Mouse (Mus musculus): ENCODE measurements around the gene Ctbp1.

Ctbp1 gene

DNA sequence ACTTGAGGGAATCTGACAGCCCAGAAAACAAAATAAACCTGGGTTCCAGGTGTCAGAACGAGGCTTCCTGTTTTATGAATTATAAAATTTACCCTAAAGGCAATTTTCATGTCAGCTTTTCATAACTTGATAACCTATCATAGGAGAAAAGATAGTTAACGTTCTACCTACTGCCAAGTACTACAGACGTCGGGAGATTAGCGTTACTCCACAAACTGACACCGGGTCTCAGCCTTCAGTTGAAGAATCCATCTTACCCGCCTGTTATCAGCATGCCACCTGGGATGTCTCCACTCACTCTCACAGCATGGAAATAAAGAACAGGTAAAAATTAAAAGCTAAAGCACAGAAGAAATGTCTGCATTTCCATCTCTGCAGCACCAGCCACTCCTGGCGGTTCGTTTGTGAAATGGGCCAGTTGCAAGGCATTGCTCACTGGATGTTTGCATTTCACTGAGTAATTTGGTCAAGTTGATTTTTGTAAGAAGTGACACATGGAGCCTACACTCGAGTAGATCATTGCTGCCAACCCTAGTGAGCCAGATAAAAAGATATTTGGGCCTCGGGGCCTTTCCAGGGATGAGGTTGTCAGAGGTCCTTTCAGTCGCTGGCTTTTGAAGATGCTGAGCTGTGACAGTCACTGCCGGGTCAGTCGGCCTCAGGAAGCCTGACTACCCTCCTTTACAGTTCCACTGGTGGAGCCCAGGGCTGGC, 66.1 kb downstream of the Ctbp1 start:
- CTCF ChIA-PET, result no interaction called here

DNA sequence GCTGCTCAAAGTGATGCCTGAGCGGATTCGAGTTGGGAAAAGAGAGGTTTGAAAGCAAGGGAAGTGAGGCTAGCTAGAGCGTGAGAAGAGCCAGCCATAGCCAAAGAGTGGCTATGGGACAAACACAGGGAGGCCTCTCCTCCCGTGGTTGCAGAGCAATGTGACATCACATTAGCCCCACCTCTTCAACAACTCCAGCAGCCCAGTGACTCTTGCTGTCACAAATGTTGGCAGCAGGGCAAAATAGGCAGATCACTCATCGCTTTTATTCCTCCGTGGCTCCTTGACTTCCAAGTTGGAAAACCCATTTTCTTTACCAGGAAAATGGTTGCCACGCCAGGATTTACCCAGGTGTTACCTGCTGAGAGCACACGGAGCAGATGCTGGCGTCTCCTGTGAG, 67.7 kb downstream of the Ctbp1 start:
- CTCF ChIA-PET, result no interaction called here

DNA sequence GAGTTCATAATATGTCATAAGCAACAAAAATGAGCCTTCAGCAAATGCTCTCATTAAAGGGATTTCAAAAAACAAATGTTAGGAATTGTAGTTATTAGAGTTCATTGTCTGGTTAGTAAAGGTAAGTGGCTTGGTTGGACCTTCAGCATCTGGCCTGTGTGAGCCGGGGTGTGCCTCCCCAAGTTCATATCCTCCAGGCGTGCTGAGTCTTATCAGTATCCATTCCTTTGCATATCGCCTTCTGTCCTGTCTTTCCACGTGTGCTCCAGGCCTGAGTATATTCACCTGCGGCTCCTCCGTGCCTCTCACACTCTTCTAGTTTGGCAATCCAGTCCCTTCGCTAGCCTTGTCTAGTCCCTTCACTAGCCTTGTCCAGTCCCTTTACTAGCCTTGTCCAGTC, 68.5 kb downstream of the Ctbp1 start:
- CTCF ChIA-PET, result no interaction called here

DNA sequence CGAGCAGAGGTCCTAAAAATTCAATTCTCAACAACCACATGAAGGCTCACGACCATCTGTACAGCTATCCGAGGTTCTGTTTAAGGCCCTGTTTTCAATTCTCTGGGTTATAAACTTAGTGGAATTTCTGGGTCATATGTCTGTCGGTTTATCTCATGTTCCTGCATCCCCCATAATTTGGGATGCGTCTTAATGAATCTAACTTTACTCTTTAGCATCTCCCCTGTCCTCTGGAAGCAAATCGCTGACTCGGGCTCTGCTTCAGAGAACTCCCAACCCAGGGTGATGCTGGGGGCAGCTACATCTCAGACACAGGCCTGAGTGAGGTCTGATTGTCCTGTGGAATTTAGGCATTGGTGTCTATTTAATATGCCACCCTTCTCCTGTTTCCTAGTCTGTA, 70.5 kb downstream of the Ctbp1 start:
- CTCF ChIA-PET, result no interaction called here

DNA sequence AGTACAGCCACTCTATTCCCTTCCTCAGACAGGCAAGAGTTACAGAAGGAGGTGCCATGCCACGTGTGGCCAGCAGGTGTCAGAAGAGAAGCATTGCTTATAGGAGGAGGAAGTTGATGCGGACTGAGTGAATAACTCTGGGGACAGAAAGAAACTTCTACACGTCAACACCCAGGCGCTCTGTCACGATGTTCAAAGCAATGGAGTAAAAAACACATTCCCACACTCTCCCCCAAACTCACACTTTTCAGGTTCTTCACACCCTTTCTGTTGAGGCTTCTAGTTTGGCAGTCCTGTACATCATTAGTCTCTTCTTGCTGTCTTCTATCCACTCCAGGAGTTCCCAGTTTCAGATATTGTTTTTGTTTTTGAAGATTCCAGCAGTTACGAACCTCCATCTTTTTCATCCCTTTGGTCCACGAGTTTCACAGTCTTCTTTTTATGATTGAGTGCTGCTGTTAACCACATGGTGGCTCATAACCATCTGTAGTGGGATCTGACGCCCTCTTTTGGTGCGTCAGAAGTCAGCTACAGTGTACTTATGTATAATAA, 71.0 kb downstream of the Ctbp1 start:
- CTCF ChIA-PET, result no interaction called here

DNA sequence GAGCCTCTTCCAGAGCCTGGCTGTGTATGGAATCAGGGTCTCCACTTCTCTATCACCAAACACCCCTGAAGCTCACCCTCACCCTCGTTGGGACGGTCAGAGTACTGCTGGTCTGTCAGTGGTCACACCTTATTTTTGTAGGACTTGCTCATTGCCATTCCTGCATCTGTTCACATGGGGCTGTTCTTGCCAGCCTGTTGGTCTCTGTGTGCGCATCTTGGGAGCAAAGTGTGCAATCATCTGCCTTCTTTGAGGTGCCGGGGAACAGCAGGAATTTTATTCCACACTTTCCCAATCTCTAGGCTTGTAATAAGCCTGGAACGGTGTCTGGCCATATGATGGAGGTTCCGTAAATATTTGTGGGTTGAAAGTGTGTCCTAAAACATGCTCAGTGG, 71.6 kb downstream of the Ctbp1 start:
- CTCF ChIA-PET, result interaction anchor here (0.6 kb wide), 1 partner anchor 242 kb away, joined by 5 read pairs; no protein-coding TSS in a partner anchor

DNA sequence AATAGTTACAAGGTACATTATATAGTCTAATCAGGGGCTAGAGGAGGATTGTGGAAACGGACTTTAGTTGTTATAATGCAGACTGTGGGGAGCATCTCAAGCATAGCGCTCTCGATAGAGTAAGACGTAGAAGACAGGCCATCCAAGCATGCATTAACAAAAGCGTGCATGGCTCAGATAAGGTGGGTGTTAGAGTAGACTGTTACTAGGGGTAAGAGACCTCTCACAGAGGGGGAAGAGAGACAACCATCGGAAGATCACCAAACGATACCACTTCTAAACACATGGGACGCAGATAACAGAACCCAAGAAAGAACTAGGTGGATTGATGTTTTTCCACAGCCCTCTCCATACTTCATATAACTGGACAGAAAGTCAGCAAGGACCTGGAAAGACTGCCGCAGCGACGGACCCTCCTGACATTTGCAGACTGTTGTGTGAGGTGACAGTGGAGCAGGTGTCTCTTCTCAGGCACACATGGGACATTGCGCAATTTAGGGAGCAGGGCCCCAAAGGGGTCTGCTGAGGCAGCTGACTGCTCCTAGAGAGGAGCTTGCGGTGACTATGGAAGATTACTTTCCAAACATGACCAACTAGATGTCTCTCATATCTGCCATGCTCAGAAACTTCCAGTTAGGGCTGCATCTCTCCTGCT, 72.2 kb downstream of the Ctbp1 start:
- CTCF ChIA-PET, result interaction anchor here (0.6 to 0.7 kb wide), 2 partner anchors 237 to 243 kb away, joined by 5 to 13 read pairs; no protein-coding TSS in a partner anchor

DNA sequence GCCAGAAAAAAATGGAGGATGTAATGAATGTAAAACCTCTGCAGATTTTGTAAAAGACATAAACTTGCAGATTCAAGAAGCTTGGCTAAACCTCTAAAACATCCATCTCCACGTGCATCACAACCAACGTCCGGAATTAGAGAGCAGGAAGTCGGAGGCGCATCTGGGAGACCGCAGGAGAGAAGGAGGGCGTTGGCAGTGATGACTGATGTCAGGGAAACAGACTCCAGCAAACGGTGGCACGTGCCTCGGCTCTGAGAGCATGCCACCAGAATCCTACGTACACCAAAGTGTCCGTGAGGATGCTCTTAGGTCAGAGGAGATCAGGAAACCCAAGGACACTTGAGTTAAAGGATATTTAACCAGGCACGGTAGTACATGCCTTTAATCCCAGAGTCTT, 73.1 kb downstream of the Ctbp1 start:
- CTCF ChIA-PET, result no interaction called here

DNA sequence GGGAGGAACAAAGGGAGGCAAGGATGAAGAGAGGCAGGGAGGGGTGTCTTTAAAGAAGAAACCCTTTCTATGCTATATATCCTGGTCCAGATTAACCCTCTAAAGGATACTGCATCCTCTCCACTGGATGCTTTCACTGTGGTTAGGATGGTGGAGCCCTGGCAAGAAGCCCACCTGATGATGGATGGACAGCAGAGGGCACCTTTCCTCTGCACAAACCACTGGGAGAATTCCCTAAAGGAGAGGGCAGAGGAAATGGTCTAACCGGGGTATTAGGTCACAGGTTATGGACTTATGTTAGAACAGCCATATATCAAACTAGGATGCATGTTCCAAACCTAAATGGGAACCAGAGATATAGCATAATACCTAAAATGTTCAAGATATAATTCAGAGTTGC, 74.7 kb downstream of the Ctbp1 start:
- CTCF ChIA-PET, result interaction anchor here (0.7 kb wide), 1 partner anchor 69 kb away, joined by 8 read pairs; no protein-coding TSS in a partner anchor

All from spleen, embryonic (tissue).